In genomic region chr6:149184007-149184406, GRCm38 (mm10) we compare ENCODE assay signal across 1 mouse cellular context.
TF ChIP-seq lines count a peak whose summit lies in the region.

No protein-coding gene starts in this region.

TF ChIP-seq in MEL, 35 proteins besides CTCF, POLR2A, EP300 and RAD21 (continued from another document):
- TF ChIP-seq RCOR1 (IDR thresholded peaks at IDR 0.05; ENCODE audit: low read depth, low read length) (0 out of 2 replicates have a peak, but pooled peaks have one; percentile 24), ZNF384 (IDR thresholded peaks at IDR 0.05; ENCODE audit: low read depth, low read length) (peak; percentile 66), TAL1 (IDR thresholded peaks at IDR 0.05; ENCODE audit: low read length) (peak; percentile 64), UBTF (IDR thresholded peaks at IDR 0.05; ENCODE audit: borderline replicate concordance, insufficient read depth, low read depth, low read length) (no peak)
